10 mouse cellular contexts compared by ENCODE assay signal in the genomic region with DNA sequence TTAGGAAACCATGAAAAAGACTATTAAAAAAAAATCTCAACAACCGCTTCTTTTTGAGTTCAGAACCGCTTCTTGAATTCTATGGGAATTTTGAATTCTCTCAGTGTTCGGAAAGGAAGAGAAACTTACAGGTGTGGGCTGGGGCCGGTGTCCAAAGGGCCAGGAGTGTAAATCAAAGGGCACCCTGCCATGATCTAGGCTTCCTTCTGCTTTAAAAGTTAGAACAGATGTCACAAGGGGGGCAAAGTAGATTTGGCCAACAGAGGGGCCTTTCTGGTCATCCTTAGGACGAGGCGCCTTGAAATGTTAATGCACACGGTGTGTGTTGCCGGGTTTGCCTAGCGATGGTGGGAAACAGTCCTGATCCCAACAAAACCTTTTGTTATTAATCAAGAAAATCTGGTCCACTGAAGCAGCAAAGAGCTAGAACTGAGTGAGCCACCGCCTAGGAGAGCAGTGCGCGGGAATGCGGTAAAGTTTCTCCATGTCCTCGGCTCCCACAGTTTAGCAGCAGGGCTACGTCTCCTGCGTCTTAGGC. TPM values are rescaled to one million over a fixed set of nuclear protein-coding genes. Genes with fewer than 3 reads are reported as not detected.
DNase-seq lines count a peak whose midpoint lies in the region; ATAC-seq lines count a peak whose summit lies in the region.
"Had no signal": no experiment of that assay in that cellular context is flagged by ENCODE, and none has a peak within 500 bp of the region (broad histone marks: within the 10 kb centered on the region; RNA-seq: fewer than 3 reads in every experiment).

No protein-coding gene starts in this region.

- no peak for ATAC-seq in embryonic facial prominence, embryonic 12.5 days (ENCODE audit: insufficient number of reproducible peaks, insufficient read depth, low FRiP score, low TSS enrichment)
- no peak for ATAC-seq in limb, embryonic 11.5 days (ENCODE audit: insufficient number of reproducible peaks, low FRiP score, low TSS enrichment, low read depth)
- ATAC-seq in neural tube, embryonic 11.5 days (ENCODE audit: insufficient read depth, low FRiP score, low TSS enrichment): peak; percentile 28; the same call in 1 of the 2 replicates
- ATAC-seq in kidney, embryonic 14.5 days (ENCODE audit: low FRiP score, low TSS enrichment): no peak

- no peaks in the 10 kb centered on the region for H3K9me3 ChIP-seq in embryonic facial prominence, embryonic 12.5 days
- H3K9me3 ChIP-seq in limb, embryonic 11.5 days (ENCODE audit: control insufficient read depth, low read length): no peaks in the 10 kb centered on the region; the same call in 1 of the 2 replicates
- H3K9me3 ChIP-seq in neural tube, embryonic 11.5 days (ENCODE audit: control insufficient read depth, low read length): no peaks in the 10 kb centered on the region
- no peaks in the 10 kb centered on the region for H3K9me3 ChIP-seq in kidney, embryonic 14.5 days (ENCODE audit: control insufficient read depth, low read length)

- DNase-seq in embryo, embryonic 10 days (ENCODE audit: low spot score): peak; percentile 52
- DNase-seq in limb, embryonic 11.5 days (ENCODE audit: low spot score): peak; percentile 39
- peak; percentile 41 for DNase-seq in neural tube, embryonic 11.5 days (ENCODE audit: low spot score)
- DNase-seq in urinary bladder, postnatal 14 days (ENCODE audit: low spot score): no peak
- no peak for DNase-seq in spleen, adult 18-20 months
- DNase-seq: kidney, postnatal 4 days; lung, adult 18-20 months; thymus, postnatal 36 days had no signal

- WGBS in embryonic facial prominence, embryonic 12.5 days: 21% methylated on average over 16 of the region's 16 CpGs
- WGBS in limb, embryonic 11.5 days: 28% methylated on average over 16 of the region's 16 CpGs
- 10% methylated on average over 16 of the region's 16 CpGs for WGBS in neural tube, embryonic 11.5 days
- WGBS in kidney, embryonic 14.5 days: 53% methylated on average over 16 of the region's 16 CpGs

- H3K4me1 ChIP-seq in embryonic facial prominence, embryonic 12.5 days: peaks cover 52% of the 10 kb centered on the region
- H3K4me1 ChIP-seq in limb, embryonic 11.5 days (ENCODE audit: control insufficient read depth, insufficient read depth, low read length): peaks cover 38% of the 10 kb centered on the region
- peaks cover 19% of the 10 kb centered on the region for H3K4me1 ChIP-seq in neural tube, embryonic 11.5 days (ENCODE audit: control insufficient read depth, insufficient read depth, low read length)
- peaks cover 50% of the 10 kb centered on the region for H3K4me1 ChIP-seq in kidney, embryonic 14.5 days (ENCODE audit: control insufficient read depth, insufficient read depth, low read length)

- H3K27me3 ChIP-seq in embryonic facial prominence, embryonic 12.5 days: no peaks in the 10 kb centered on the region
- H3K27me3 ChIP-seq in limb, embryonic 11.5 days (ENCODE audit: control insufficient read depth, insufficient read depth, low read length): no peaks in the 10 kb centered on the region
- no peaks in the 10 kb centered on the region for H3K27me3 ChIP-seq in neural tube, embryonic 11.5 days (ENCODE audit: control insufficient read depth, insufficient read depth, low read length)
- H3K27me3 ChIP-seq in kidney, embryonic 14.5 days (ENCODE audit: control insufficient read depth, insufficient read depth, low read length): no peaks in the 10 kb centered on the region

- peak overlapping the region; percentile 59; the same call in 1 of the 2 replicates for H3K27ac ChIP-seq in embryonic facial prominence, embryonic 12.5 days
- H3K27ac ChIP-seq in limb, embryonic 11.5 days (replicated peaks; ENCODE audit: low read depth, low read length): no peak overlapping the region
- peak overlapping the region; percentile 71 for H3K27ac ChIP-seq in neural tube, embryonic 11.5 days (ENCODE audit: low read depth, low read length)
- H3K27ac ChIP-seq in kidney, embryonic 14.5 days (ENCODE audit: low read depth, low read length): no peak overlapping the region

- H3K4me3 ChIP-seq in embryonic facial prominence, embryonic 12.5 days: no peak overlapping the region
- H3K4me3 ChIP-seq in limb, embryonic 11.5 days (ENCODE audit: low read depth, low read length): no peak overlapping the region
- H3K4me3 ChIP-seq in neural tube, embryonic 11.5 days (ENCODE audit: low read depth, low read length): no peak overlapping the region
- H3K4me3 ChIP-seq in kidney, embryonic 14.5 days (ENCODE audit: low read length): no peak overlapping the region

- no peak overlapping the region for H3K4me2 ChIP-seq in embryonic facial prominence, embryonic 12.5 days (replicated peaks)
- H3K4me2 ChIP-seq in limb, embryonic 11.5 days (ENCODE audit: low read depth, severe bottlenecking): no peak overlapping the region
- no peak overlapping the region for H3K4me2 ChIP-seq in neural tube, embryonic 11.5 days (ENCODE audit: low read depth)
- H3K4me2 ChIP-seq in kidney, embryonic 14.5 days (replicated peaks; ENCODE audit: low read depth, low read length): no peak overlapping the region

- H3K36me3 ChIP-seq in embryonic facial prominence, embryonic 12.5 days: no peaks in the 10 kb centered on the region
- no peaks in the 10 kb centered on the region for H3K36me3 ChIP-seq in limb, embryonic 11.5 days (ENCODE audit: control insufficient read depth, insufficient read depth, low read length)
- no peaks in the 10 kb centered on the region for H3K36me3 ChIP-seq in neural tube, embryonic 11.5 days (ENCODE audit: control insufficient read depth, insufficient read depth, low read length)
- no peaks in the 10 kb centered on the region for H3K36me3 ChIP-seq in kidney, embryonic 14.5 days (ENCODE audit: control insufficient read depth, insufficient read depth, low read length)

- no peak overlapping the region for H3K9ac ChIP-seq in embryonic facial prominence, embryonic 12.5 days
- no peak overlapping the region for H3K9ac ChIP-seq in limb, embryonic 11.5 days (ENCODE audit: low read length)
- H3K9ac ChIP-seq in neural tube, embryonic 11.5 days (ENCODE audit: low read length): no peak overlapping the region
- H3K9ac ChIP-seq in kidney, embryonic 14.5 days (ENCODE audit: low read depth, low read length): no peak overlapping the region

RNA-seq across cellular contexts. Expression of a gene that starts 28.4 kb away (rescaled TPM):
- 448 and 458 TPM in 2 replicates for polyA plus RNA-seq in embryonic facial prominence, embryonic 12.5 days (2016; fragmentation: Nextera tagmentation; extraction: Ambion mirVana)
- polyA plus RNA-seq in limb, embryonic 11.5 days (2014; fragmentation: Nextera tagmentation; extraction: Ambion mirVana): 384 and 406 TPM in 2 replicates
- 311 and 361 TPM in 2 replicates for polyA plus RNA-seq in neural tube, embryonic 11.5 days (2014; fragmentation: Nextera tagmentation; extraction: Ambion mirVana)
- polyA plus RNA-seq in kidney, embryonic 14.5 days (2014; fragmentation: Nextera tagmentation; extraction: Ambion mirVana): 577 and 698 TPM in 2 replicates

Comparison
In these comparisons a context has a peak if more than half of its experiments do, and no peak if none do; other contexts are left out.
1. DNase-seq: peak in embryo, embryonic 10 days (single experiment), limb, embryonic 11.5 days (single experiment) and neural tube, embryonic 11.5 days (single experiment); none in urinary bladder, postnatal 14 days (single experiment) and spleen, adult 18-20 months (0 of 2).
2. H3K27ac ChIP-seq: peak in embryonic facial prominence, embryonic 12.5 days (single experiment) and neural tube, embryonic 11.5 days (single experiment); none in limb, embryonic 11.5 days (single experiment) and kidney, embryonic 14.5 days (single experiment).